Mouse (Mus musculus) intestine, embryonic 14.5 days (tissue): ENCODE data around the gene Usp47. TPM values are rescaled to one million over a fixed set of nuclear protein-coding genes. Genes with fewer than 3 reads are reported as not detected.
A peak's percentile ranks its signal among the peaks of the same experiment; 100 is the strongest.

ENCODE experiments used
- ATAC-seq: fragments of 200-750 bp; cut with Nextera tagmentation; replicated peaks from 2 replicates; pipeline ENCODE4 v1.8.0; 2017; ENCODE audit warnings: low read depth, moderate number of reproducible peaks, moderate TSS enrichment, moderate library complexity; ENCODE audit not compliant: low FRiP score, low TSS enrichment
- DNase-seq: peaks from one replicate; pipeline ENCODE4 v3.0.0-alpha.2; 2018; ENCODE audit warnings: low spot score
- H3K27ac ChIP-seq: fragments of 300-500 bp; sonication (generic); 2 replicates; pipeline ENCODE4 v1.5.1; 2014; ENCODE audit warnings: low read depth, mild to moderate bottlenecking, control low read depth
- H3K27me3 ChIP-seq: fragments of 300-500 bp; sonication (generic); replicated peaks from 2 replicates; pipeline ENCODE4 v1.6.1; 2014; ENCODE audit warnings: low read length, control low read depth; ENCODE audit not compliant: control insufficient read depth, insufficient read depth
- H3K36me3 ChIP-seq: fragments of 300-500 bp; sonication (generic); 2 replicates; pipeline ENCODE4 v1.6.1; 2014; ENCODE audit warnings: low read length, control low read depth; ENCODE audit not compliant: control insufficient read depth, insufficient read depth
- H3K4me1 ChIP-seq: fragments of 300-500 bp; sonication (generic); replicated peaks from 2 replicates; pipeline ENCODE4 v1.6.1; 2014; ENCODE audit warnings: low read length, control low read depth, mixed read lengths; ENCODE audit not compliant: control insufficient read depth, insufficient read depth
- H3K4me2 ChIP-seq: fragments of 300-500 bp; sonication (generic); 2 replicates; pipeline ENCODE4 v1.6.1; 2014; ENCODE audit warnings: low read length
- H3K4me3 ChIP-seq: fragments of 300-500 bp; sonication (generic); 2 replicates; pipeline ENCODE4 v1.5.1; 2014; ENCODE audit warnings: low read depth, low read length, control low read depth, mixed read lengths
- H3K9ac ChIP-seq: fragments of 300-500 bp; sonication (generic); 2 replicates; pipeline ENCODE4 v1.6.1; 2014; ENCODE audit warnings: mild to moderate bottlenecking, low read length
- H3K9me3 ChIP-seq: fragments of 300-500 bp; sonication (generic); 2 replicates; pipeline ENCODE4 v1.6.1; 2016; ENCODE audit warnings: low read length, control low read depth; ENCODE audit not compliant: control insufficient read depth
- WGBS: fragments of 180-500 bp; shearing (Covaris S2); extraction: QIAGEN DNeasy Blood & Tissue Kit; methylation state at CpG from one replicate; pipeline ENCODE4 v1.1.7; 2014; 5-methylcytosine and 5-hydroxymethylcytosine counted together
- polyA plus RNA-seq: library from polyadenylated mRNA; unstranded; fragments of >200 nt; fragmentation: Nextera tagmentation; extraction: Ambion mirVana; gene quantifications from 2 replicates; pipeline ENCODE4 v1.2.1, GENCODE M21; 2014

Usp47 gene
- polyA plus RNA-seq, 1 experiment from 2014 or later: 82.1 TPM

GRCm38 (mm10) chr7:112143090-112143500 is 119.8 kb downstream of the Usp47 start:
- no peak for DNase-seq
- no peak overlapping the region for H3K4me2 ChIP-seq
- H3K9me3 ChIP-seq: no peaks in the 10 kb centered on the region
- no peak for ATAC-seq
- no peak overlapping the region for H3K4me3 ChIP-seq
- H3K27ac ChIP-seq: no peak overlapping the region
- H3K27me3 ChIP-seq: no peaks in the 10 kb centered on the region
- WGBS: 33% methylated on average over 7 of the region's 7 CpGs
- no peaks in the 10 kb centered on the region for H3K36me3 ChIP-seq
- H3K9ac ChIP-seq: no peak overlapping the region
- no peaks in the 10 kb centered on the region; the same call in 1 of the 2 replicates for H3K4me1 ChIP-seq

DNA sequence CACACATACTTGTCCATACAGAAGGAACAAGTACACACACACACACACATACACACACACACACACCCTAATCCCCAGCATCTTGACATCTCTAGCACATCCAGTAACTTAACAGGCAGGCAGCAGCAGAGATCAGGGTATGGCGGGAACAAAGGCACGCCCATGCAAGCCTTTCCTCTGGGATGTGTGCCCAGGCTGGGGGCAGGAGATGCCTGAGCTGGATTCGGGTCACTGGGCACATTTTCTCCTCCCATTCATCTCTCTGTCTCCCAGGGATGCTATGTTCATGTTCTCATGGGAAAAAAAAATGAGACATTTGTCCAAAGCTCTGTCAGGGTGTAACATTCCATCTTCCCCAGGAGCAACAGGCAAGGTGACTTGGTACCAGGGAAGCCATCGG is 120.7 kb downstream of the Usp47 start:
- Histone ChIP-seq H3K9me3 (no peaks in the 10 kb centered on the region), H3K36me3 (no peaks in the 10 kb centered on the region), H3K4me1 (no peaks in the 10 kb centered on the region; the same call in 1 of the 2 replicates), H3K9ac (no peak overlapping the region), H3K4me2 (no peak overlapping the region), H3K27me3 (no peaks in the 10 kb centered on the region), H3K27ac (no peak overlapping the region), H3K4me3 (no peak overlapping the region)
- DNase-seq (no peak), ATAC-seq (no peak)
- 75% methylated on average over 4 of the region's 4 CpGs for WGBS

DNA sequence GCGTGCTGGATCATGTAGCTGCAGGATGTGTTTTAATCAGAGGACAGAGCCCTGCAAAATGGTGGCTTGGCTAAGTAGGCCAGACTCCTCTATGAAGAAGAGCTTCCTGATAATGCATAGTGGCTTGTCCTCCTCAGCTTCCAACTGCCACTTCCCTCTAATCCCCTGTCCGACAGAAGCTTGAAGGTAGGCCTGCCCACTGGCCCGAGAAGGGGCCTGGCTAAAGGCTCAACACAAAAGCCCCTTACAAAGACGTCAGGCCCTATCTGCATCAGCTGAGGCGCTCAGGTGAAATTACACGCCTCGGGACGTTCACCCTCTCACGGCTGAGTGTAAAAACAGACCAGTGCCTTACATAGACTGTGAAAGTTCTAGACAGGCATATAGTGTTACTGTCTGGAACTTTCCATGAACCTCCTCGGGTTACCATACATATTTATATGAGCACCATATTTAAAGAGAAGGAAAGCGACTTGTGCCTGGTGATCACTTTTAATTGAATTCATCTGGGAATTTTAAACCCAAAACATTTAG is 121.4 kb downstream of the Usp47 start:
- no peaks in the 10 kb centered on the region for H3K9me3 ChIP-seq
- no peaks in the 10 kb centered on the region for H3K36me3 ChIP-seq
- no peak for ATAC-seq
- 69% methylated on average over 11 of the region's 11 CpGs for WGBS
- H3K4me1 ChIP-seq: no peaks in the 10 kb centered on the region; the same call in 1 of the 2 replicates
- H3K27ac ChIP-seq: no peak overlapping the region
- no peaks in the 10 kb centered on the region for H3K27me3 ChIP-seq
- H3K4me3 ChIP-seq: no peak overlapping the region
- no peak overlapping the region for H3K4me2 ChIP-seq
- no peak for DNase-seq
- H3K9ac ChIP-seq: no peak overlapping the region

DNA sequence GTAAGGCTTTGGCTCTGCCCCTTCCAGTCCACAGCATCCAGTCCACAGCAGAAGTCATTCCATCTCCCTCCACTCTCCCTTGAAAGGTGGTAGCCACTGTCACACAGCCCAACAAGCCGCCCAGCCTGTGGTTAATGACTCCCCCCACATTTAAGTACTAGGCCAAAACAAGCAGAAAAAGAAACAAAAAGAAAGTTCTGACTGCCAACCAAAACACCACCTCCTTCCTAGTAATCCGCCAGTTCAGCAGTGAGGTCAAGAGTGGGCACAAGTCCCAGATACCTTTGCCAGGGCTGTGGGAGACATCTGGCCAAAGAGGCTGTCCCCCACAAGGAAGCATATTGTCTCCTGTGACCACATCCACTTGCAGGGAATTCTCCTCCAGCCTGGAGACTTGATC is 124.7 kb downstream of the Usp47 start:
- WGBS: 83% methylated on average over 2 of the region's 2 CpGs
- Histone ChIP-seq H3K9me3 (no peaks in the 10 kb centered on the region), H3K36me3 (peaks cover 7% of the 10 kb centered on the region; the same call in 1 of the 2 replicates), H3K27me3 (no peaks in the 10 kb centered on the region), H3K4me3 (no peak overlapping the region), H3K4me2 (no peak overlapping the region), H3K4me1 (no peaks in the 10 kb centered on the region; the same call in 1 of the 2 replicates), H3K9ac (no peak overlapping the region), H3K27ac (no peak overlapping the region)
- no peak for DNase-seq
- no peak for ATAC-seq

- WGBS: 86% methylated on average over 10 of the region's 10 CpGs
- H3K9me3 ChIP-seq: no peaks in the 10 kb centered on the region
- no peak for DNase-seq
- no peak overlapping the region for H3K4me2 ChIP-seq
- H3K4me1 ChIP-seq: peaks cover 3% of the 10 kb centered on the region; the same call in 1 of the 2 replicates
- H3K4me3 ChIP-seq: no peak overlapping the region
- H3K36me3 ChIP-seq: peaks cover 7% of the 10 kb centered on the region; the same call in 1 of the 2 replicates
- H3K27ac ChIP-seq: no peak overlapping the region
- no peak for ATAC-seq
- no peak overlapping the region for H3K9ac ChIP-seq
- no peaks in the 10 kb centered on the region for H3K27me3 ChIP-seq
These were observed 125.8 kb downstream of the Usp47 start for GRCm38 (mm10) chr7:112149113-112149512.

- no peak overlapping the region for H3K4me3 ChIP-seq
- DNase-seq (no peak), ATAC-seq (no peak)
- H3K9ac ChIP-seq: no peak overlapping the region
- H3K4me1 ChIP-seq: peaks cover 33% of the 10 kb centered on the region
- WGBS: 54% methylated on average over 4 of the region's 4 CpGs
- peak overlapping the region; percentile 29; the same call in 1 of the 2 replicates for H3K4me2 ChIP-seq
- no peaks in the 10 kb centered on the region for H3K9me3 ChIP-seq
- peaks cover 7% of the 10 kb centered on the region; the same call in 1 of the 2 replicates for H3K36me3 ChIP-seq
- H3K27me3 ChIP-seq: no peaks in the 10 kb centered on the region
- H3K27ac ChIP-seq: peak overlapping the region; percentile 84
These were observed 131.1 kb downstream of the Usp47 start for GRCm38 (mm10) chr7:112154445-112154844.

GRCm38 (mm10) chr7:112155194-112155593 is 131.9 kb downstream of the Usp47 start:
- Histone ChIP-seq H3K27me3 (no peaks in the 10 kb centered on the region), H3K9me3 (no peaks in the 10 kb centered on the region), H3K4me1 (peaks cover 33% of the 10 kb centered on the region), H3K36me3 (peaks cover 7% of the 10 kb centered on the region; the same call in 1 of the 2 replicates), H3K9ac (no peak overlapping the region), H3K27ac (peak overlapping the region; percentile 84), H3K4me2 (peak overlapping the region; percentile 29), H3K4me3 (no peak overlapping the region)
- 3% methylated on average over 1 of the region's 1 CpGs for WGBS
- ATAC-seq (no peak), DNase-seq (no peak)

DNA sequence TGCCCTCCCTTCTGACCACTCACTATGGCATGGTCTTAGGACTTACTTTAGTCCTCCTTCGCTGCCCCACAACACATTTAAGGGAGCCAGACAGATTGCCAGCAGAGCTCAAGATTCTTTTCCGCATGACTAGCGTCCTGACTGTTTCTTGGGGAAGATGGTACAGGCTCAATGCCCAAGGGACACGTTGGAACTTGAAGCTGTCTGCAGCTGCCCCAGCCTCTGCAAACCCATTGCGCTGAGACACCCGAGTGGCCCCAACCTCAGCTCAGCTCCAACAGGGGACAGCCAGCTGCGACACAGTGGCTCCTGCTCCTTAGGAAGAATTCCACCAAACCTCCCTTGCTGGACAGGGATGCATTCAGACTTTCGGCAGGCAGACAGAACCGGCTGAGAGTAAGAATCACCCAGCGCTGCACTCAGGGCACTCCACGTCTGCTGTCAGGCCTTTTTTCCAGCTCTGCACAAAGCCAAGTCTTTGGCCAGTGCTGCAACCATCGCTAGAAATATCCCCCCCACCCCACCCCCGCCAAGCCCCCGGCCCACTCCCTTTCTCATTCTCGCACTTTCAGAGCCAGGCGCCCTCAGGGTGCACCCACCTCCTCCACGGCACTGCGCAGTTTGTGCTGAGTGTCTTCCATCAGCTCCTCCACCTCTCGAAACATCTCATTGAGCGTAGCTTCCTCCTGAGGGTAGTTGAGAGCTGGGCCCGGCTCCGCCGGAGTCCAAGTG is 134.4 kb downstream of the Usp47 start:
- peak overlapping the region; percentile 61 for H3K9ac ChIP-seq
- peak overlapping the region; percentile 42 for H3K4me2 ChIP-seq
- WGBS: 15% methylated on average over 21 of the region's 23 CpGs
- H3K27me3 ChIP-seq: no peaks in the 10 kb centered on the region
- H3K4me3 ChIP-seq: peak overlapping the region; percentile 56
- ATAC-seq (peak; percentile 9; the same call in 1 of the 2 replicates), DNase-seq (peak; percentile 74)
- H3K4me1 ChIP-seq: peaks cover 33% of the 10 kb centered on the region
- H3K27ac ChIP-seq: peak overlapping the region; percentile 80
- H3K36me3 ChIP-seq: no peaks in the 10 kb centered on the region
- no peaks in the 10 kb centered on the region for H3K9me3 ChIP-seq
